7 mouse cellular contexts compared by ENCODE assay signal in the genomic region with DNA sequence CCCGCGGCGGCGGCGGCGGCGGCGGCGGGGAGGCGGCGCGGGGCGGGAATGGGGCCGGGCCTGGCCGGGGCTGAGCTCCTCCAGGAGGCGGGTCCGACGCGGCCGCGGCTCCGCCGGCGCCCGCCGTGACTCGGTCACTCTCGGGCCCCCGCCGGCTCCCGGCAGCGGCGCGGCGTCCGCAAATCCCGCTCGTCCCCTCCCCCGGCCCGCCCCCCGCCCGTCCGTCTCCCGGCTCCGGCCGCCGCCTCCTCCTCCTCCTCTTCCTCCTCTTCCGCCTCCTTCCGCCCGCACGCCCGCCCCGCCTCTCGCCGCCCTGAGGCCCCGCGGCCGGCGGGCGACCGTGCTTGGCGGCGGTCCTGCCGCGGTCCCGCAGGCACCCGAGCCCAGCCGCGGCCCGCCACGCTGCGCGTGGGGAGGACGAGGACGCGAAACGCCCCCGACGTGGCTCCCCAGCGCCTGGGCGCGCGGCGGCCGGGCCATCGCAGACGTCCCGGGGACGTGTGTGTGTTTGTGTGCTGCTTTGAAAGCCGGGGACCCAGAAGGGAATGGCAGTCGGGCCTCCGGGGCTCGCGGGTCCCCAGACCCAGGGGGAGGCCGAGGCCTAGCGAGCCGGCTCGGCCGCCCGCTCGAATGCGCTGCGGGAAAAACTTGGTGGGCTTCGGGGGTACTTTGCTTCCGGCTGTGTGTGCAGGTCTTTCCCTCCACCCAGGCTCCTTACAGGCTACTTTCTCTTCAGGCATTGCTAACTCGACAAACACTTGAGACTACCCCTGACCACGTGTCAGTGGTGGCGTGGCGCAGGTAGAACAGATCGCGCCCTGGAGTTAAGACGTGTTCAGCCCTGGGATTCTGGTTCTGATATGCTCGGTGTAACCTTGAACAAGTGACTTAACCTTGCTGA. TPM values are rescaled to one million over a fixed set of nuclear protein-coding genes. Genes with fewer than 3 reads are reported as not detected.
DNase-seq lines count a peak whose midpoint lies in the region; ATAC-seq and TF ChIP-seq lines count a peak whose summit lies in the region.

A gene (minus strand): TSS at position 199 of the 901 bp plus-strand sequence.

- no peaks in the 10 kb centered on the region for H3K36me3 ChIP-seq in intestine, embryonic 16.5 days (ENCODE audit: control insufficient read depth, insufficient read depth, low read length)
- peaks cover 13% of the 10 kb centered on the region for H3K36me3 ChIP-seq in limb, embryonic 10.5 days
- H3K36me3 ChIP-seq in midbrain, embryonic 12.5 days, result no peaks in the 10 kb centered on the region
- no peaks in the 10 kb centered on the region for H3K36me3 ChIP-seq in small intestine, adult 2 months (ENCODE audit: control insufficient read depth, insufficient read depth, low read length)

- H3K27ac ChIP-seq in intestine, embryonic 16.5 days (ENCODE audit: low read length), result peak within 1 kb of the TSS; percentile 100
- H3K27ac ChIP-seq in limb, embryonic 10.5 days, result peak within 1 kb of the TSS; percentile 100
- peak within 1 kb of the TSS; percentile 99 for H3K27ac ChIP-seq in midbrain, embryonic 12.5 days (replicated peaks)
- peak within 1 kb of the TSS; percentile 93 for H3K27ac ChIP-seq in small intestine, adult 2 months (ENCODE audit: insufficient read depth, low read depth, low read length)

- H3K4me3 ChIP-seq in intestine, embryonic 16.5 days (ENCODE audit: low read length), result peak within 1 kb of the TSS; percentile 98
- H3K4me3 ChIP-seq in limb, embryonic 10.5 days, result peak within 1 kb of the TSS; percentile 87
- peak within 1 kb of the TSS; percentile 98 for H3K4me3 ChIP-seq in midbrain, embryonic 12.5 days
- peak within 1 kb of the TSS; percentile 99 for H3K4me3 ChIP-seq in small intestine, adult 2 months (ENCODE audit: low read depth, low read length)

- peak within 1 kb of the TSS; percentile 78 for H3K4me2 ChIP-seq in intestine, embryonic 16.5 days (ENCODE audit: low read depth, low read length)
- H3K4me2 ChIP-seq in midbrain, embryonic 12.5 days (replicated peaks), result peak within 1 kb of the TSS; percentile 68

- ATAC-seq in intestine, embryonic 16.5 days, result peak; percentile 88
- peak; percentile 83 for ATAC-seq in midbrain, embryonic 12.5 days (ENCODE audit: low FRiP score, low read depth)

- H3K4me1 ChIP-seq in intestine, embryonic 16.5 days (ENCODE audit: control insufficient read depth, insufficient read depth, low read length), result peaks cover 10% of the 10 kb centered on the region
- H3K4me1 ChIP-seq in limb, embryonic 10.5 days, result peaks cover 28% of the 10 kb centered on the region
- peaks cover 23% of the 10 kb centered on the region for H3K4me1 ChIP-seq in midbrain, embryonic 12.5 days
- peaks cover 4% of the 10 kb centered on the region; the same call in 1 of the 2 replicates for H3K4me1 ChIP-seq in small intestine, adult 2 months (ENCODE audit: control insufficient read depth, insufficient read depth, insufficient read length, low read length)

- under 1% methylated on average over 72 of the region's 113 CpGs for WGBS in intestine, embryonic 16.5 days
- under 1% methylated on average over 105 of the region's 113 CpGs for WGBS in limb, embryonic 10.5 days
- under 1% methylated on average over 69 of the region's 113 CpGs for WGBS in midbrain, embryonic 12.5 days
- under 1% methylated on average over 92 of the region's 113 CpGs for WGBS in small intestine, adult 2 months

- H3K9me3 ChIP-seq in intestine, embryonic 16.5 days (ENCODE audit: control insufficient read depth, low read length), result no peaks in the 10 kb centered on the region
- no peaks in the 10 kb centered on the region for H3K9me3 ChIP-seq in limb, embryonic 10.5 days (replicated peaks)
- no peaks in the 10 kb centered on the region for H3K9me3 ChIP-seq in midbrain, embryonic 12.5 days

- H3K27me3 ChIP-seq in intestine, embryonic 16.5 days (replicated peaks; ENCODE audit: control insufficient read depth, insufficient read depth, low read length), result no peaks in the 10 kb centered on the region
- no peaks in the 10 kb centered on the region for H3K27me3 ChIP-seq in limb, embryonic 10.5 days (ENCODE audit: low read depth, poor library complexity, severe bottlenecking)
- no peaks in the 10 kb centered on the region for H3K27me3 ChIP-seq in midbrain, embryonic 12.5 days
- H3K27me3 ChIP-seq in small intestine, adult 2 months (ENCODE audit: control insufficient read depth, insufficient read depth, low read length), result no peaks in the 10 kb centered on the region

- TF ChIP-seq CTCF in small intestine, adult 2 months (IDR thresholded peaks at IDR 0.05; ENCODE audit: extremely low read depth, insufficient read length, insufficient replicate concordance, low read depth, low read length), result no peak

- DNase-seq in adrenal gland, postnatal 10 days, result peak; percentile 89
- DNase-seq in embryo, embryonic 9.5 days (ENCODE audit: extremely low spot score), result peak; percentile 85
- DNase-seq in gonadal fat pad, adult 2 months (ENCODE audit: low read depth), result no peak
- DNase-seq in limb, embryonic 10.5 days (ENCODE audit: low spot score), result peak; percentile 87

- H3K9ac ChIP-seq in intestine, embryonic 16.5 days (ENCODE audit: low read depth, low read length), result peak within 1 kb of the TSS; percentile 99
- H3K9ac ChIP-seq in midbrain, embryonic 12.5 days (replicated peaks), result peak within 1 kb of the TSS; percentile 99

- peak; percentile 61 for TF ChIP-seq POLR2A in small intestine, adult 2 months (IDR thresholded peaks at IDR 0.05; ENCODE audit: low read depth, low read length)

RNA-seq across cellular contexts. Expression of the gene that starts here (rescaled TPM):
- 10 to 100 TPM; 85.5 to 91.6 TPM for total RNA-seq in adrenal gland, postnatal 10 days (2021)
- polyA plus RNA-seq in gonadal fat pad, adult 2 months (2012; rRNA removed), result 79.3 and 93.0 TPM in 2 replicates
- polyA plus RNA-seq in intestine, embryonic 16.5 days (2015; fragmentation: Nextera tagmentation; extraction: Ambion mirVana), result 23.8 and 24.6 TPM in 2 replicates
- polyA plus RNA-seq in limb, embryonic 10.5 days (2016; fragmentation: Nextera tagmentation; extraction: Ambion mirVana), result 41.6 and 48.5 TPM in 2 replicates
- polyA plus RNA-seq in midbrain, embryonic 12.5 days (2016; fragmentation: Nextera tagmentation; extraction: Ambion mirVana), result 33.9 and 34.3 TPM in 2 replicates
- polyA plus RNA-seq in small intestine, adult 2 months (2012; rRNA removed), result 99.8 and 254 TPM in 2 replicates
